Mouse (Mus musculus): ENCODE results near the gene Gnb1. TPM values are rescaled to one million over a fixed set of nuclear protein-coding genes. Genes with fewer than 3 reads are reported as not detected.

Gene Gnb1
- total and polyA plus RNA-seq, 3 experiments, result 78.1 to 489 TPM; not detected in 1

DNA sequence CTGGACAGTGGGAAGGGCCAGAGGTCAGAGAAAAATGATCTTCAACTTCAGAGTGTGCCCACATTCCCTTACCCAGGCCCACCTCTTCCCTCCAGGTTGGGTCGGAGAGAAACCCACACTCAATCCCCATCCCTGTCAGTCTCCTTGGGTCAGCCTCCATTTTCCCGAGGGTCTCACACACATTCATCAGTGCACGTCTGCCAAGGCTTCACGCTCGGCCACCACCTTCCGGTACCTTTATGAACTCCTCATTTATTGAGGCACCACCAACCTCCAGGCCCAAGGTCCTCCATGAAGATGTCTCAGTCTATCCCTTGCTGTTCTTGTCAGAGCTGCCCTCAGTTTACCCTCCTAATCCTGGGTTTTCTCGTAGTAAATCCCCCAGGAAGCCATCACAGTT lies 20.2 kb upstream of the Gnb1 start:
- peaks cover 0 to 1% of the 10 kb centered on the region in 2 experiments; a peak in 3 of 4 replicates for H3K27me3 ChIP-seq (ENCODE audit: control insufficient read depth in 1 of 2, insufficient read depth in 2 of 2, low read length in 2 of 2)
- H3K9me3 ChIP-seq (replicated peaks; ENCODE audit: insufficient read depth, low read length), result no peaks in the 10 kb centered on the region
- 0 out of 4 replicates have a peak, but pooled peaks cover 0 to 3% of the 10 kb centered on the region in 2 experiments for H3K4me1 ChIP-seq (ENCODE audit: control insufficient read depth in 1 of 2, insufficient read depth in 2 of 2, low read length in 2 of 2)
- no peaks in the 10 kb centered on the region for H3K79me2 ChIP-seq (ENCODE audit: control insufficient read depth, insufficient read depth, low read length, poor library complexity)
- H3K9ac ChIP-seq (ENCODE audit: control insufficient read depth, low read depth, low read length, poor library complexity, severe bottlenecking), result no peak overlapping the region
- H3K36me3 ChIP-seq (ENCODE audit: control insufficient read depth in 1 of 2, insufficient read depth in 2 of 2, low read length in 2 of 2), result no peaks in the 10 kb centered on the region
- no peak for DNase-seq (ENCODE audit: low read depth, low spot score)
- no peak overlapping the region for H3K27ac ChIP-seq (ENCODE audit: control insufficient read depth, low read depth, low read length)
- H3K4me3 ChIP-seq (ENCODE audit: control insufficient read depth in 1 of 2, insufficient read depth in 1 of 2, low read depth in 2 of 2, low read length in 2 of 2), result no peak overlapping the region
- TF ChIP-seq ETS1 (IDR thresholded peaks at IDR 0.05; ENCODE audit: low read depth, low read length), result no peak
- no peak for TF ChIP-seq MAZ (IDR thresholded peaks at IDR 0.05; ENCODE audit: low read depth, low read length)
- no peak for TF ChIP-seq ZNF384 (IDR thresholded peaks at IDR 0.05; ENCODE audit: low read depth, low read length)
- no peak for TF ChIP-seq POLR2AphosphoS2 (IDR thresholded peaks at IDR 0.05; ENCODE audit: low read length)

DNA sequence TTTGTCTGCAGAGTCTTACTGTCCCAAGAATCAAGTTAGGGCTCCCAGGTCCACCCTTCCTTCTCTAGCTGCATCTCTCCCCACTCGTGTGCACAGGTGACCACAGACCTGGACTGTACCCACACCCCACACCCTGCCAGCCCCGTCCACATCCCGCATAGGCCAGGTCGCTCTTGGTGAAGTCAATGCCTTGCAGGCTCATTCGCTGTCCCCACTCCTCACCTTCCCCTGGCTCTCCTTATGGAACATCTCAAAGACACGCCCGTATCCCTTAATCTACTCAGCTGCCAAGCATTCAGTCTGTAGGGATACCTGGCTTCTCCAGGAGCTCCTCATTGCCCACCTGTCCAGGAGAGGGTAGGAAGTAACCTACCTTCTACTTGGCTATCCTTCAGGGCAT lies 19.8 kb upstream of the Gnb1 start:
- Histone ChIP-seq H3K4me1 (ENCODE audit: control insufficient read depth in 1 of 2, insufficient read depth in 2 of 2, low read length in 2 of 2) (0 out of 4 replicates have a peak, but pooled peaks cover 0 to 3% of the 10 kb centered on the region in 2 experiments), H3K9me3 (replicated peaks; ENCODE audit: insufficient read depth, low read length) (no peaks in the 10 kb centered on the region), H3K36me3 (ENCODE audit: control insufficient read depth in 1 of 2, insufficient read depth in 2 of 2, low read length in 2 of 2) (no peaks in the 10 kb centered on the region), H3K27ac (ENCODE audit: control insufficient read depth, low read depth, low read length) (no peak overlapping the region), H3K79me2 (ENCODE audit: control insufficient read depth, insufficient read depth, low read length, poor library complexity) (no peaks in the 10 kb centered on the region), H3K4me3 (ENCODE audit: control insufficient read depth in 1 of 2, insufficient read depth in 1 of 2, low read depth in 2 of 2, low read length in 2 of 2) (no peak overlapping the region), H3K9ac (ENCODE audit: control insufficient read depth, low read depth, low read length, poor library complexity, severe bottlenecking) (no peak overlapping the region), H3K27me3 (ENCODE audit: control insufficient read depth in 1 of 2, insufficient read depth in 2 of 2, low read length in 2 of 2) (peaks cover 0 to 1% of the 10 kb centered on the region in 2 experiments; a peak in 3 of 4 replicates)
- DNase-seq (ENCODE audit: low read depth, low spot score), result no peak
- no peak for TF ChIP-seq KAT2A (conservative IDR thresholded peaks at IDR 0.05; ENCODE audit: low read depth, low read length)
- TF ChIP-seq ZC3H11A (IDR thresholded peaks at IDR 0.05; ENCODE audit: low read depth, low read length), result no peak
- no peak for TF ChIP-seq ZMIZ1 (IDR thresholded peaks at IDR 0.05; ENCODE audit: low read depth, low read length)
- no peak for TF ChIP-seq CTCF (IDR thresholded peaks at IDR 0.05 in 2 of 3, conservative IDR thresholded peaks at IDR 0.05 in 1 of 3; ENCODE audit: control insufficient read depth in 1 of 3, insufficient read depth in 1 of 3, low read depth in 2 of 3, low read length in 3 of 3, poor library complexity in 1 of 3, severe bottlenecking in 1 of 3)
- TF ChIP-seq MAFK (IDR thresholded peaks at IDR 0.05; ENCODE audit: borderline replicate concordance, low read depth, low read length), result no peak
- no peak for TF ChIP-seq TCF12 (IDR thresholded peaks at IDR 0.05; ENCODE audit: low read depth, low read length)
- TF ChIP-seq TAL1 (IDR thresholded peaks at IDR 0.05; ENCODE audit: low read length), result no peak
- TF ChIP-seq TBP (IDR thresholded peaks at IDR 0.05; ENCODE audit: low read depth, low read length), result no peak
- no peak for TF ChIP-seq POLR2AphosphoS5 (IDR thresholded peaks at IDR 0.05; ENCODE audit: borderline replicate concordance, low read depth, low read length)
- no peak for TF ChIP-seq NELFE (IDR thresholded peaks at IDR 0.05; ENCODE audit: low read depth, low read length)
- TF ChIP-seq ETS1 (IDR thresholded peaks at IDR 0.05; ENCODE audit: low read depth, low read length), result no peak
- no peak for TF ChIP-seq CHD1 (IDR thresholded peaks at IDR 0.05; ENCODE audit: low read depth, low read length)
- no peak for TF ChIP-seq ELF1 (IDR thresholded peaks at IDR 0.05; ENCODE audit: low read depth, low read length)
- no peak for TF ChIP-seq USF2 (IDR thresholded peaks at IDR 0.05; ENCODE audit: borderline replicate concordance in 1 of 2, insufficient read depth in 1 of 2, low read depth in 1 of 2, low read length in 2 of 2)
- no peak for TF ChIP-seq BHLHE40 (IDR thresholded peaks at IDR 0.05; ENCODE audit: borderline replicate concordance, low read depth, low read length)
- TF ChIP-seq ZNF384 (IDR thresholded peaks at IDR 0.05; ENCODE audit: low read depth, low read length), result no peak

Measured in MEL (cell line).